Mouse (Mus musculus): ENCODE results near the gene Agpat1.

DNA sequence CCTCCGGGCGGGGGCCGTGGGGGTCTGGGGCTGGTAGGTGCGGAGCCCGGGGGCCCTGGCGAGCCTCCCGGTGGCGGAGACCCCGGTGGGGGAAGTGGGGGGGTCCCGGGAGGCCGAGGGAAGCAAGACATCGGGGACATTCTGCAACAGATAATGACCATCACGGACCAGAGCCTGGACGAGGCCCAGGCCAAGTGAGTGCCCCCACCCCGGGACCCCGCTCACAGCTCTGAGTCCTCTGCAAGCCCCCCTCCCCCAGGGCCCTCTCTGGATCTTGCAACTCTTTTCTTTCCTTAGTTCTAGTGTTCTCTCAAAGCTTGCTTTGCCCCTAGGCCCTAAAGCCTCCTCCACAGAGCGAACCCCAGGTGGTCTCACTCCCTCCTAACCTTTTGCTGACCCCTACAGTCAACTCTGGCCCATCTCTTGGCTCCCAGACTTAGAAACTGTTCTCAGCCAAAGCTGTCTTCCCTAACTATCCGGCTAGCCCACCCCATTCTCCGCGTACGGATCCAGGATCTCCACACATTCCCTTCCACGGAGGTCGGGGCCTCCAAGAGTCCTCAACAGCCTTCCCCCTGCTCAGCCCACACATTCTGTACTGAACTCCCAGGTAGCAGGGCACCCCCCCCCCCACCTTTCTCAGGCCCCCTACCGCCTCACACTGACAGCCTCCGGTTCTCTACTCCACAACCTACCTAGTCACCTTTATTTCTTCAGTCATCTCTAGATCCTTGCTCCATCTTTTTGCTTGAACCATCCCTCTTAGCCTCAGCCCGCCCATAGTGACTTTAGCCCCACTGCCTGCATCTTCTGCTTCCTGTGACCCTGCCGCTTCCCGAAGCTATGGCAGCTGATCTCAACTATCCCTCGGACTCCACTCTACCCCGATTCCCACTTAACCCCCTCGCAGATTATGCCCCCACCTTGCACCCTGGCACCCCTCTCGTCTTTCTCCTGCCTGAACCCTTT, 11.2 kb upstream of the Agpat1 start:
- TF ChIP-seq POLR2A (IDR thresholded peaks at IDR 0.05; ENCODE audit: low read depth, low read length) (no peak), CTCF (conservative IDR thresholded peaks at IDR 0.05; ENCODE audit: insufficient read depth, insufficient read length, low read depth, low read length) (no peak)
